Mouse (Mus musculus): ENCODE results near the gene Actb. TPM values are rescaled to one million over a fixed set of nuclear protein-coding genes. Genes with fewer than 3 reads are reported as not detected.
"Not testable (repeated sequence)": the region's sequence is repeated elsewhere in the genome, so short reads cannot be mapped to it uniquely, and the experiment has no call there.

Actb gene
- polyA plus RNA-seq, 1 experiment from 2014 or later: 6,386 TPM

DNA sequence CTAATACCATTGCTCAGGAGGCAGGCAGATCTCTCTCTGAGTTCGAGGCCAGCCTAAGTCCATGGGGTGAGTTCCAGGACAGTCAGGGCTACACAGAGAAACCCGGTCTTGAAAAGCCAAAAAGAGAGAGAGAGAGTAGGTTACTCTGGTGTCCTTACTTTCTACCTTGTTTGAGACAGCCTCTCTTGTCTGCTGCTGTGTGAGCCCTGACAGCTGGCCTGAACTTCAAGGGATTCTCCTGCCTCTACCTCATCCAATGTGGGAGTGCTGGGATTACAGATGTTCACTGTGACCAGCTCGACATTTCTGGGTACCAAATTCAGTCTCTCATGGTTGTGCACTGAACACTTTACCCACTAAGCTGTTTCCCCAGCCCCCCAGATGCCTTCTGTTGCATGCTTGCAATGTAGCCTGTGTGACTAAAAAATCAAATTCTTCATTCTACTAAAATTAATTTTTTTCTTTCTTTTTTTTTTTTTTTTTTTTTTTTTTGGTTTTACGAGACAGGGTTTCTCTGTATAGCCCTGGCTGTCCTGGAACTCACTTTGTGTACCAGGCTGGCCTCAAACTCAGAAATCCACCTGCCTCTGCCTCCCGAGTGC lies 6.5 kb downstream of the Actb start:
- ATAC-seq (ENCODE audit: extremely low read depth, insufficient number of reproducible peaks, low FRiP score, low TSS enrichment): no peak
- 75% methylated on average over 5 of the region's 5 CpGs for WGBS
- H3K36me3 ChIP-seq: peaks cover 73% of the 10 kb centered on the region
- H3K4me2 ChIP-seq: no peak overlapping the region
- H3K4me3 ChIP-seq: no peak overlapping the region
- H3K9me3 ChIP-seq: no peaks in the 10 kb centered on the region
- H3K9ac ChIP-seq: no peak overlapping the region
- no peaks in the 10 kb centered on the region for H3K27me3 ChIP-seq (replicated peaks)
- no peak overlapping the region for H3K27ac ChIP-seq (replicated peaks)
- peaks cover 35% of the 10 kb centered on the region for H3K4me1 ChIP-seq

DNA sequence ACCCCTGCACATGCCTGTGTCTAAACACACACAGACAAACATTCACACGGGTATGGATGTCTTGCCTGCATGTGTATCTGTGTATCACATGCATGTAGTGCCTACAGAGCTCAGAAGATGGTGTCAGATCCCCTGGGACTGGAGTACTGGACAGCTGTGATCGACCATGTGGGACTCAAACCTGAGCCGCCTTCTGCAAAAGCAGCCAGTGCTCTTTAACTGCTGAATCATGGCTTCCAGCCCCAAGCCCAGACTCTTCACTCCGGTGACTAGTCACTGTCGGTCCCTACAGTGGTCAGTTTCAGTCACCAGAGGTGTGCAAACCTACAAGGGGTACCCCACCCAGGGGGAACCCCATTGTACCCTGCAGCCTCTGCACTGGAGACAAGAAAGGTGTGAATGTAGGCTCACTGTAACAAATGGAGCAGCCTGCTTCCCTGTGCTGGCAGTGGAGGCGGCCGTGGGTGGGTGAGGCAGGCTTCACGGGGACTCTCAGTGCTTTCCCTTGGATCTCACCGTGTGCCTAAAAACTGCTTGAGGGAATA lies 7.4 kb downstream of the Actb start:
- Histone ChIP-seq H3K4me3 (no peak overlapping the region), H3K9me3 (no peaks in the 10 kb centered on the region), H3K36me3 (peaks cover 63% of the 10 kb centered on the region), H3K9ac (no peak overlapping the region), H3K27me3 (replicated peaks) (no peaks in the 10 kb centered on the region), H3K4me1 (peaks cover 32% of the 10 kb centered on the region), H3K27ac (replicated peaks) (no peak overlapping the region), H3K4me2 (no peak overlapping the region)
- 78% methylated on average over 9 of the region's 9 CpGs for WGBS
- ATAC-seq (ENCODE audit: extremely low read depth, insufficient number of reproducible peaks, low FRiP score, low TSS enrichment): no peak

DNA sequence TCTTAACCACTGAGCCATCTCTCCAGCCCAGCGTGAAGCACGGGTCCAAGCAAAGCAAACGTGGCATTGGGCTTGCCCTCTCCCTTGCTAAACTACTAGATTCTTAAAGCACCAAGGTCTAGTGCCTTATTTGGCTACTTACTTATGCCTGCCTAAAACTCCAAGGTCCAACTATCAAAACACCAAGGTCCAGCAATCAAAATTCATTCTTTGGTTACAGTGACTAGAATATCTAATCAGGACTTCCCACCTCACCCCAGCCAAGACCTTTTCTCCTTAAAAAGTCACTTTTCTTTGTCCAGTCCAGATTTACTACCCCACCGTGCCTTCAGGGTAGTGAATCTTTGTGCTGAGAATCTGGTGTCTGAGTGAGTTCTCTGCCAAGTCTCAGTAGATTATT lies 8.2 kb downstream of the Actb start:
- Histone ChIP-seq H3K36me3 (peaks cover 56% of the 10 kb centered on the region), H3K9ac (no peak overlapping the region), H3K4me1 (peaks cover 32% of the 10 kb centered on the region), H3K4me2 (no peak overlapping the region), H3K9me3 (no peaks in the 10 kb centered on the region), H3K4me3 (no peak overlapping the region), H3K27me3 (replicated peaks) (no peaks in the 10 kb centered on the region), H3K27ac (replicated peaks) (no peak overlapping the region)
- WGBS: 86% methylated on average over 4 of the region's 4 CpGs
- no peak for ATAC-seq (ENCODE audit: extremely low read depth, insufficient number of reproducible peaks, low FRiP score, low TSS enrichment)

DNA sequence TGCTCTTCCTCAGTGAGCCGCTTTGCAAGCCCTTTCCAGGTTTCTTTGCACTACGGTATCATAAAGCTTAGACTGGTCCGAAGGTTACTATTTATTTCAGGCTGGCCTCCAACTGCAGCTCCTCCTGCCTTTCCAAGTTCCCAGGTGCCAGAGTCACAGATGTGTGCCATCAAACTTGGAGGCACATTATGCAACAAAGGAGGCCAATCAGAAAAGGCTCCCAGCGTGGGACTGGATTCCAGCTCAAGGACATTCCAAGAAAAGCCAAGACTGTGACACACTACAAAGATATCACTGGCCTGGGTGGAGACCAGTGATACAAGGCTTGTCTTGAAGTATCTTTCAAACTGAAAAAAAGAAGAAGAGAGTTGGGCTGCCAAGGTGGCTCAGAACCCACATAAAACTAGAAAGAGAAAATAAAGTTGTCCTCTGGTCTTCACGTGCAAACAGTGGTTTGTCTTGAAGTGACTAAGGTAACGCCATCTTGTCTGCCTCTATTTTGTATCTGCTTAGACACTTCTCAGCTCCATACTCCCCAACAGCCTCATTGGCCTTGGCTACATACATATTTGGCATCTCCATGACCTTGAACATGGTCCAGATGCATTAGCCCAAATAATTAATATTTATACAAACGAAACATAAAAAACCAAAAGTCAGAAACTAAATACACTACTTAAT lies 8.8 kb downstream of the Actb start:
- Histone ChIP-seq H3K27ac (replicated peaks) (no peak overlapping the region), H3K9me3 (no peaks in the 10 kb centered on the region), H3K27me3 (replicated peaks) (no peaks in the 10 kb centered on the region), H3K9ac (no peak overlapping the region), H3K4me3 (no peak overlapping the region), H3K36me3 (peaks cover 50% of the 10 kb centered on the region), H3K4me2 (no peak overlapping the region), H3K4me1 (peaks cover 26% of the 10 kb centered on the region)
- ATAC-seq (ENCODE audit: extremely low read depth, insufficient number of reproducible peaks, low FRiP score, low TSS enrichment): no peak
- WGBS: 90% methylated on average over 7 of the region's 7 CpGs

DNA sequence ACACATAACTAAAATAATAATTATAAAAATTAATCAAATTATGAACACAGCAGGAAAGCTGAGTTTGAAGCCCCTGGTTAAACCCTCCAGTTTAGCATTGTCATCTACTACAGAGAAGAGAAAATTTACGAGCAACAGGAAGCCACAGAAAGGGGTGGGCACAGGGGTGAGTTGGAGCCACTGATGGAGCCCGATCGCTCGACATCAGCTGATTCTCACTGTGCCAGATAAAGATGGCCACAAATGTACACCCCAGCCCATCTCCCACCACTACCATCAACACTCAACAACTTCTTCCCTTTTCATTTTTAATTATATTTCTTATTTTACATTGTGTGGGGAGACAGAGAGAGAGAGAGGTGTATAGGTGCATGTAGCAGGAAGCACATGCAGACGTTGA lies 9.8 kb downstream of the Actb start:
- peaks cover 23% of the 10 kb centered on the region for H3K4me1 ChIP-seq
- no peak overlapping the region for H3K9ac ChIP-seq
- H3K36me3 ChIP-seq: peaks cover 40% of the 10 kb centered on the region
- no peaks in the 10 kb centered on the region for H3K27me3 ChIP-seq (replicated peaks)
- no peaks in the 10 kb centered on the region for H3K9me3 ChIP-seq
- no peak overlapping the region for H3K4me2 ChIP-seq
- no peak overlapping the region; the same call in 1 of the 2 replicates for H3K27ac ChIP-seq (replicated peaks)
- WGBS: 86% methylated on average over 5 of the region's 5 CpGs
- H3K4me3 ChIP-seq: no peak overlapping the region
- ATAC-seq (ENCODE audit: extremely low read depth, insufficient number of reproducible peaks, low FRiP score, low TSS enrichment): no peak

DNA sequence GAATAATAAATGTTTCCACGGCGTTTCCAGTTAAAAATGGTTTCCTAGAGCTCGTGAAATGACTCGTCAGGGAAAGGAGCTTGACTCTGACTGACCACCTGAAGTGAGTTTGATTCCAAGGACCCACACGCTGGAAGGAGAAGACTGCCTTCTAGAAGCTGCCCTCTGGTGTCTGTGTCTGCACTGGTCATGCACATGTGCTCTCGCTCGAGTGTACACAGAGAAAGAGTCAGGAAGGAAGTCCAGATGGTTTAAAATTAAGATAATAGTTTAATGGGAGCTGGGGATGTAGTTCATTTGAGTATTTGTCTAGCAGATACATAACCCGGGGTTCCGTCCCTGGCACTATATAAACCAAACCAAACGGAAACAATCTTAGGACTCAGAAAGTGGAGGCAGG lies 10.4 kb downstream of the Actb start:
- Histone ChIP-seq H3K27ac (replicated peaks) (peak overlapping the region; percentile 25; the same call in 1 of the 2 replicates), H3K4me2 (peak overlapping the region; percentile 98), H3K36me3 (peaks cover 35% of the 10 kb centered on the region), H3K27me3 (replicated peaks) (no peaks in the 10 kb centered on the region), H3K9ac (no peak overlapping the region), H3K9me3 (no peaks in the 10 kb centered on the region), H3K4me3 (peak overlapping the region; percentile 84), H3K4me1 (peaks cover 23% of the 10 kb centered on the region)
- no peak for ATAC-seq (ENCODE audit: extremely low read depth, insufficient number of reproducible peaks, low FRiP score, low TSS enrichment)
- 72% methylated on average over 10 of the region's 10 CpGs for WGBS

DNA sequence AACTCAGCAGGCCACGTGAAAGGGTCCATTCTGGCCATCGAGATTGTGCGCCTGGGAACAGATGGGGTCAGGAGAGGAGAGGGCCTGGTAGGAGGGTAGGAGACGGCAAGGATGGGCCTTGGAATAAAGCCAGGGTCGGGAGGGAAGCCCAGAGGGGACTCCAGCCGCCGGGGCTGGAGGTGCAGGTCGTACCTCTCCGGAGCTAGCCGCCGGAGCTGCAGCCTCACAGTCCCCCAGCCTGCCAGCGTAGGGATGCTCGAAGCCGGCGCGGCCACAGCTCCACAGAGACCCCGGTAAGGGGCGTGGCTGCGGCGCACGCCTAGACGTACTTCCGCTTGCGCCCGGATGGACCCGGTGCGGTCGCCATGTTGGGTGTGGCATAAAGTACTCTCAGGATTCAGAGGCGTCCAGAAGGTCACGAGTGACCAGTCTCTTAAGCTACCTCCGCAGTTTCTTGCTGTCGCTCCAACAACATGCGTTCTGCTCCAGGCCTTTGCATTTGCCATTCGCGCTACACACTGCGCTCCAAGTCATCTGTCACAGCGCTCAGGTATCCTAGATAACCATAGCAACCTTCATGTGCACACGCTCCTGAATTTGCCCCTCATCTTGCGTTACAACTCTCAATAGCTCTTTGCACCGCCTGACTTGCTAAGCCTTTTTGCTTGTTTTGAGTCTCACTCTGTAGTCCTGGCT lies 11.5 kb downstream of the Actb start, which contains the start of gene Fbxl18:
Gene Fbxl18, minus strand, starts transcription at position 504 of the 696 bp plus-strand sequence.
- Histone ChIP-seq H3K9me3 (no peaks in the 10 kb centered on the region), H3K9ac (peak within 1 kb of the TSS; percentile 94), H3K27me3 (replicated peaks) (no peaks in the 10 kb centered on the region), H3K4me3 (peak within 1 kb of the TSS; percentile 84), H3K36me3 (peaks cover 28% of the 10 kb centered on the region), H3K4me2 (peak within 1 kb of the TSS; percentile 98), H3K27ac (replicated peaks) (peak within 1 kb of the TSS; percentile 83), H3K4me1 (peaks cover 23% of the 10 kb centered on the region)
- ATAC-seq (ENCODE audit: extremely low read depth, insufficient number of reproducible peaks, low FRiP score, low TSS enrichment): peak; percentile 94
- WGBS: under 1% methylated on average over 40 of the region's 40 CpGs

DNA sequence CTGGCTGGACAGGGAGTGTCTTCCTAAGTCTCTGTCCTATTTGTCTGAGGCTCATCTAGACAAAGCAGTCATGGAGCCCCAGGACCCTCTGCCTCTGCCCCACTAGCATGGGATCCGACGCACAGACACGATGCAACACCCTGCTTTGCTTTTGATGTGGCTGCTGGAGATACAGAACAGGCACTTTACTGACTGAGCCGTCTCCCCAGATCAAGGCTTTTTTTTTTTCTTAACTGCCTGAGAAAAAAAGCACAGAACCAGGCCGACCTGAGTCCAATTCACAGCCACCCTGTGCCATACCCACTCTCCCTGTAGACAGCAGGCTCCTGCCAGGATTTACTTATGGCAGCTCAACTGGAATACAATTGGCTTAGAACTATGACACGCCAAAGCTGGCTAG lies 15.2 kb downstream of the Actb start:
- no peak overlapping the region for H3K4me3 ChIP-seq
- 67% methylated on average over 6 of the region's 6 CpGs for WGBS
- H3K9ac ChIP-seq: no peak overlapping the region
- ATAC-seq (ENCODE audit: extremely low read depth, insufficient number of reproducible peaks, low FRiP score, low TSS enrichment): no peak
- no peaks in the 10 kb centered on the region for H3K27me3 ChIP-seq (replicated peaks)
- H3K27ac ChIP-seq (replicated peaks): no peak overlapping the region
- H3K36me3 ChIP-seq: peaks cover 19% of the 10 kb centered on the region
- no peaks in the 10 kb centered on the region for H3K9me3 ChIP-seq
- H3K4me2 ChIP-seq: no peak overlapping the region
- H3K4me1 ChIP-seq: peaks cover 28% of the 10 kb centered on the region

DNA sequence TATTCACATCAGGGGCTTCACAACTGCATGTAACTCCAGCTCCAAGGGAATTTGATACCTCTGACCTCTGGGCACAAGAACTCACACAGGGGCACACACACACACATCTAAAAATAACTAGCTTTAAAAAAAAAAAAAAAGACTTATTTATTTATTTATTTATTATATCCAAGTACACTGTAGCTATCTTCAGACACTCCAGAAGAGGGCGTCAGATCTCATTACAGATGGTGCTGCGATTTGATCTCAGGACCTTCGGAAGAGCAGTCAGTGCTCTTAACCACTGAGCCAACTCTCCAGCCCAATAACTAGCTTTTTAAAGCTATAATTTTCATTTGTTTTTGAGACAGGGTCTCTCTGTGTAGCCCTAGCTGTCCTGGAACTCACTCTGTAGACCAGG lies 19.0 kb downstream of the Actb start:
- 83% methylated on average over 3 of the region's 3 CpGs for WGBS
- peaks cover 48% of the 10 kb centered on the region for H3K36me3 ChIP-seq
- not testable (repeated sequence) for H3K27me3 ChIP-seq (replicated peaks); H3K4me2 ChIP-seq; H3K9ac ChIP-seq; H3K9me3 ChIP-seq; H3K4me3 ChIP-seq; ATAC-seq (ENCODE audit: extremely low read depth, insufficient number of reproducible peaks, low FRiP score, low TSS enrichment); H3K27ac ChIP-seq (replicated peaks); H3K4me1 ChIP-seq

DNA sequence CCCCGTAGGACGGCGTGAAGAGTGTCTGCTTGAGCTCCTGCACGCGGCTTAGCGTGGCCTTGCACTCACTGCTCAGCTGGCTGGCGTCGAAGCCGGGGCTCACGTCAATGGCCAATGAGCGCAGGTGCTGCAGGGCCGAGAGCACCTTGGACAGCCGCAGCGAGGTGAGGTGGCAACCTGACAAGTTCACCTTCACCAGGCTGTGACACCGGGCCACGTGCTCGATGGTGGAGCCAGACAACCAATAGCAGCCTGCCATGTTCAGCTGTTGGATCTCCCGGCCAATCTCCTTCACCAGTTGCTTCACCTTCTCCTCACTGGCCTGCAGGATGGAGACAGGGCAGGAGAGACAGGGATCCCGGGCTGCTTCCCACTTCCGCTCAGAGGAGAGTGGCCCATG lies 19.8 kb downstream of the Actb start:
- Histone ChIP-seq H3K36me3 (peaks cover 51% of the 10 kb centered on the region), H3K4me3 (no peak overlapping the region), H3K9ac (peak overlapping the region; percentile 52), H3K27me3 (replicated peaks) (no peaks in the 10 kb centered on the region), H3K27ac (replicated peaks) (peak overlapping the region; percentile 32; the same call in 1 of the 2 replicates), H3K4me2 (no peak overlapping the region), H3K4me1 (peaks cover 10% of the 10 kb centered on the region), H3K9me3 (no peaks in the 10 kb centered on the region)
- no peak for ATAC-seq (ENCODE audit: extremely low read depth, insufficient number of reproducible peaks, low FRiP score, low TSS enrichment)
- 85% methylated on average over 20 of the region's 20 CpGs for WGBS

DNA sequence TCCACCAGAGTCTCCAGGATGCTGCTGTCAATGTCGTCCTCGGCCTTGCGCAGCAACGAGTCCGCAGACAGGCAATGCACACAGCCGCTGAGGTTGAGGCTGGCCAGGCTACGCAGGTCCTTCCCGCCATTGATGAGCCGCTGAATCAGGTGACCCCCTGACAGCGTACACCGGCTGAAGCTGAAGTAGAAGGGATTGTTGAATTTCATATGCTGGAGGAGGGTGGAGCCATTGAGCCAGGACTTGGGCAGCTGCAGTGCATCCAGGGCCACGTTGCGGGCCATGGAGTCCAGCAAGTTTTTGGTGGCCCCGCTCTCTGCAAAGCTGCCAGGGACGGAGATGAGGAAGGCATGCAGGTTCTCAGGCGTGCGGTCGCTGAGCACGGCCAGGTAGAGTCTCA lies 20.4 kb downstream of the Actb start:
- Histone ChIP-seq H3K4me1 (peaks cover 16% of the 10 kb centered on the region), H3K4me3 (no peak overlapping the region), H3K4me2 (no peak overlapping the region), H3K27me3 (replicated peaks) (no peaks in the 10 kb centered on the region), H3K36me3 (peaks cover 52% of the 10 kb centered on the region), H3K9ac (no peak overlapping the region), H3K27ac (replicated peaks) (no peak overlapping the region), H3K9me3 (no peaks in the 10 kb centered on the region)
- no peak for ATAC-seq (ENCODE audit: extremely low read depth, insufficient number of reproducible peaks, low FRiP score, low TSS enrichment)
- WGBS: 93% methylated on average over 19 of the region's 19 CpGs
